Mouse (Mus musculus) liver, embryonic 16.5 days (tissue): ENCODE measurements around the gene Gm20696. TPM values are rescaled to one million over a fixed set of nuclear protein-coding genes. Genes with fewer than 3 reads are reported as not detected.
A peak's percentile ranks its signal among the peaks of the same experiment; 100 is the strongest.

Experiments
- ATAC-seq: fragments of 200-750 bp; cut with Nextera tagmentation; 2 replicates; pipeline ENCODE4 v1.8.0; 2017; ENCODE audit warnings: low read depth, mild to moderate bottlenecking, moderate number of reproducible peaks, moderate library complexity
- H3K27ac ChIP-seq: fragments of 300-500 bp; sonication (generic); 2 replicates; pipeline ENCODE4 v1.5.1; 2014; ENCODE audit warnings: mild to moderate bottlenecking, low read length
- H3K27me3 ChIP-seq: fragments of 300-500 bp; sonication (generic); 2 replicates; pipeline ENCODE4 v1.6.1; 2014; ENCODE audit warnings: low read depth, low read length, mixed read lengths; ENCODE audit not compliant: control insufficient read depth, insufficient read depth
- H3K36me3 ChIP-seq: fragments of 300-500 bp; sonication (generic); 2 replicates; pipeline ENCODE4 v1.6.1; 2014; ENCODE audit warnings: mild to moderate bottlenecking; ENCODE audit not compliant: control insufficient read depth, insufficient read depth
- H3K4me1 ChIP-seq: fragments of 300-500 bp; sonication (generic); 2 replicates; pipeline ENCODE4 v1.6.1; 2014; ENCODE audit warnings: low read depth, low read length, mixed read lengths; ENCODE audit not compliant: control insufficient read depth
- H3K4me2 ChIP-seq: fragments of 300-500 bp; sonication (generic); 2 replicates; pipeline ENCODE4 v1.6.1; 2014; ENCODE audit warnings: low read depth, low read length, mixed read lengths
- H3K4me3 ChIP-seq: fragments of 300-500 bp; sonication (generic); 2 replicates; pipeline ENCODE4 v1.5.1; 2014; ENCODE audit warnings: low read depth, mild to moderate bottlenecking, low read length
- H3K9ac ChIP-seq: fragments of 300-500 bp; sonication (generic); 2 replicates; pipeline ENCODE4 v1.6.1; 2014; ENCODE audit warnings: low read depth, low read length
- H3K9me3 ChIP-seq: fragments of 300-500 bp; sonication (generic); replicated peaks from 2 replicates; pipeline ENCODE4 v1.6.1; 2016; ENCODE audit warnings: low read length; ENCODE audit not compliant: control insufficient read depth
- WGBS: fragments of 180-500 bp; shearing (Covaris S2); extraction: QIAGEN DNeasy Blood & Tissue Kit; methylation state at CpG from one replicate; pipeline ENCODE4 v1.1.7; 2014; ENCODE audit not compliant: insufficient replicate concordance; 5-methylcytosine and 5-hydroxymethylcytosine counted together
- polyA plus RNA-seq: library from polyadenylated mRNA; unstranded; fragments of >200 nt; fragmentation: Nextera tagmentation; extraction: Ambion mirVana; gene quantifications from 2 replicates; pipeline ENCODE4 v1.2.1, GENCODE M21; 2015

Gm20696 gene
- polyA plus RNA-seq, 1 experiment from 2014 or later, result 0.35 TPM

DNA sequence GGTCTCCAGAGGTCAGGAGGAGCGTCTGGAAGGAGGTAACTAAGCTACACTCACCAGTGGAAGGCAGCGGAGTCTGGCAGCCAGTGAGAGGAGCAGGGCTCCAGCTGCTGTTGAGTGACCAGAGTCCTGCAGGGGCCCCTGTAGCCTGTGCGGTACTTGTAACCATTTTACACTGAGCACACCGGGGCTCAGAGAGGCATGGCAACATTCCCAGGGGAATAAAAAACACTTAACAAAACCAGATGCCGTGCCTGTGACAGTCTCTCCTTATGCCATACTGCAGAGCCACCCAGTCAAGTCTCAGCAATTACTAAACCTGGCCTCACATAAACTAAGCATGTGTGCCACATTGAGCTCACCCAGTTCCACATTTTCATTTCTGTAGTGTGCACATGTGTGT lies 12.3 kb downstream of the Gm20696 start:
- H3K4me3 ChIP-seq, result no peak overlapping the region

DNA sequence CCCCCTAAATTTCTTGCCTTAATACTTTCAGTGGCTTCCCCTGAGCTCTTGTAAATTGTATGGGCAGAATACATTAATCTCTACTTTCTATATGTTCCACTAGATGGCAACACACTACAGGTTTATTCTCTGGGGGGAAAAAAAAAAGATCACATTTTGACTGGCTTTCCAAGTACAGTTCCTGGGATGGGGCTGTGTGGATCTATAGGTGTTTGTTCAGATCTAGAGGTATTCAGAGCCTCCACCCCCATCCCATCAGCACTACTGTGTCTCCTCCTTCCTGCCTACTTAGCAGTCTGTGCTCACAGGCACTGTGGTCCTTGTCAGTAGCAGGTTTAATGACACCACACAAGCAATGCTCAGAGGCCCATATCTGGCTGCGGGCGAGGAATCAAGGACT lies 14.3 kb downstream of the Gm20696 start:
- WGBS, result 67% methylated on average over 2 of the region's 2 CpGs
- no peaks in the 10 kb centered on the region for H3K4me1 ChIP-seq
- no peak overlapping the region for H3K4me2 ChIP-seq
- no peak for ATAC-seq
- no peak overlapping the region for H3K27ac ChIP-seq
- no peaks in the 10 kb centered on the region for H3K27me3 ChIP-seq
- no peaks in the 10 kb centered on the region for H3K36me3 ChIP-seq
- H3K9ac ChIP-seq, result no peak overlapping the region
- no peaks in the 10 kb centered on the region for H3K9me3 ChIP-seq
- no peak overlapping the region for H3K4me3 ChIP-seq

More for the DNA sequence above, 12.3 kb downstream of the Gm20696 start:
- no peaks in the 10 kb centered on the region for H3K27me3 ChIP-seq
- no peak overlapping the region for H3K9ac ChIP-seq
- no peaks in the 10 kb centered on the region for H3K9me3 ChIP-seq
- H3K4me1 ChIP-seq, result no peaks in the 10 kb centered on the region
- no peak for ATAC-seq
- no peak overlapping the region for H3K4me2 ChIP-seq
- no peaks in the 10 kb centered on the region for H3K36me3 ChIP-seq
- 61% methylated on average over 5 of the region's 5 CpGs for WGBS
- H3K27ac ChIP-seq, result no peak overlapping the region

DNA sequence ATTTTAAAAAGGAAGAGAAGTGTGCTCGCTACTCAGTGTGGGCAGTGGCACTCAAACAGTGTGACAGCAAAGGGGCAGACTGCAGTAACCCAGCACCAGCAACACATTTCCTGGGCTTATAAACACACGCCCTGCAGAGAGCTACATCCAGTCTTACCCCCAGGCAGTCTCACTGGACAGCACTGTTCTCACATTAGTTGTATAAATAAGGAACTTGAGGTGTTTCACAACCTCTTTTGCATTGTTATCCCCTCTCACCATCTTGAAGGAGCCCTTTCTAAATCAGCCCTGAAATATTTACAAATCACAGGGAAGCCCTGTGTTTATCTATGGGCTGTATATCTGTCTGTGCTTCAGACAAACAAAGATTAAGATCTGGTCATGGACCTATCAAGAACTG lies 17.3 kb downstream of the Gm20696 start:
- Histone ChIP-seq H3K27me3 (no peaks in the 10 kb centered on the region), H3K9ac (no peak overlapping the region), H3K36me3 (no peaks in the 10 kb centered on the region), H3K4me2 (no peak overlapping the region), H3K4me1 (no peaks in the 10 kb centered on the region), H3K27ac (no peak overlapping the region), H3K9me3 (no peaks in the 10 kb centered on the region), H3K4me3 (no peak overlapping the region)
- ATAC-seq, result no peak
- 32% methylated on average over 2 of the region's 2 CpGs for WGBS

DNA sequence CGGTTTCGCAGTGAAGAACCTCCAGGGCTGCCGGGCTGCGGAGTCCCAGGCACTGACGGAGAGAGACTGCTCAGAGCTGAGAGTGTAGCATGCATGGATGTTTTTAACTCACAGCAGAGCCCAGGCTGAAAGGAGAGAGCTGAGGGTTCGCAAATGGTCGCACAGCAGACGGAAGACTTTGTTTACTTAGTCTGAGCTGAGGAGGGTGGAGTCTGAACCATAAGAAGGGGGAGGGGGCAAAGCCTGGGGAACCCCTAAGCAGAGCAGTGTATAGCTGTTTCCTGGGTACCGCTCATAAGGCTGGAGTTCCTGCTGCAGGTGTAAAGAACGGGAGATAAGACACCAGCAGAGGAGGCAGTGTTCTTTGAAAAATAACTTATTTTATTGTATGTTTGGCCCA lies 20.3 kb downstream of the Gm20696 start:
- H3K4me1 ChIP-seq, result no peaks in the 10 kb centered on the region
- no peak overlapping the region for H3K4me3 ChIP-seq
- H3K27me3 ChIP-seq, result no peaks in the 10 kb centered on the region
- H3K36me3 ChIP-seq, result no peaks in the 10 kb centered on the region
- 70% methylated on average over 10 of the region's 10 CpGs for WGBS
- no peak for ATAC-seq
- no peaks in the 10 kb centered on the region for H3K9me3 ChIP-seq
- no peak overlapping the region for H3K27ac ChIP-seq
- H3K4me2 ChIP-seq, result no peak overlapping the region
- no peak overlapping the region for H3K9ac ChIP-seq

- no peak overlapping the region for H3K4me3 ChIP-seq
- WGBS, result 57% methylated on average over 5 of the region's 5 CpGs
- H3K36me3 ChIP-seq, result no peaks in the 10 kb centered on the region
- no peak overlapping the region for H3K27ac ChIP-seq
- no peak overlapping the region for H3K9ac ChIP-seq
- H3K27me3 ChIP-seq, result no peaks in the 10 kb centered on the region
- no peaks in the 10 kb centered on the region for H3K4me1 ChIP-seq
- no peak overlapping the region for H3K4me2 ChIP-seq
- no peaks in the 10 kb centered on the region for H3K9me3 ChIP-seq
- no peak for ATAC-seq
Observed at GRCm38 (mm10) chr6:99644876-99645275, 21.7 kb downstream of the Gm20696 start.

- H3K9me3 ChIP-seq, result no peaks in the 10 kb centered on the region
- no peak overlapping the region for H3K4me2 ChIP-seq
- H3K4me3 ChIP-seq, result no peak overlapping the region
- H3K9ac ChIP-seq, result no peak overlapping the region
- ATAC-seq, result no peak
- WGBS, result 54% methylated on average over 5 of the region's 5 CpGs
- no peaks in the 10 kb centered on the region for H3K27me3 ChIP-seq
- no peak overlapping the region for H3K27ac ChIP-seq
- H3K4me1 ChIP-seq, result no peaks in the 10 kb centered on the region
- no peaks in the 10 kb centered on the region for H3K36me3 ChIP-seq
Observed at GRCm38 (mm10) chr6:99644386-99644785, 22.2 kb downstream of the Gm20696 start.

DNA sequence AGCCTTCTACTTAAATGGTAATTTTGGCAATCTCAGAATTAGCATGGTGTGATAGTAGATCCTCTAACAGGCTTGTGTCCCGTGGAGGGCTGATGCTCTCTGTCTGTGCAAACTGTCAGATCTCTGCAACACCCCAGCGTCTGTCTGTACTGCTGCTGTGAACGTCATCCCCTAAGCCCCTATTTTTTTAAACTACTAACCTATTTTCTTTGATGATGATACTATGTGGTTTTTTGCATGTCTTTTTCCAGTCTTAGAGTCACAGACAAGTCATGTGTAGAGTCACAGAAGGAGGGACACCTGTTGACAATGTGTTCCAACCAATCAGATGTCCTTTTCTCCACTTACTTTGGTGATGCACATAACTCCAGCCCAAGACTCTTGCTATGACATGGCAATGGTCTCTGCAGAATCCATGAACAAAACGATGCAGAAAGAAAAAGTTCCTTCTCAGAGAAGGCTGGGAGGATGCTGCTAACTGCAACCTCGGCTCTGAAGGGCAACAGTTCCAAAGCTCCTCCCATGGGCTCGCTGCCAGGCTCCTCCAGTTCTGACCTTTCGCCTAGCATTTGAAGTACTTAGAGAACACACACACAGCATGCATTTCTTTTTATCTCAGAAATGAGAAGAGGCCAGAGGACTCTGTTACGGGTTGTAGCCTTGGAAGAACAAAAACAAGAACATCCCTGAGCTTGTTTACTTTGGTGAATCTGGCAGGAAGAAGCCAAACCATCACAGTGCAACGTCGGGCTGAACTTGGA lies 23.0 kb downstream of the Gm20696 start:
- Histone ChIP-seq H3K27ac (no peak overlapping the region), H3K4me3 (no peak overlapping the region), H3K4me2 (no peak overlapping the region), H3K4me1 (no peaks in the 10 kb centered on the region), H3K36me3 (no peaks in the 10 kb centered on the region), H3K27me3 (no peaks in the 10 kb centered on the region), H3K9me3 (no peaks in the 10 kb centered on the region), H3K9ac (no peak overlapping the region)
- WGBS, result 44% methylated on average over 10 of the region's 10 CpGs
- ATAC-seq, result peak; percentile 67

GRCm38 (mm10) chr6:99637456-99637855 lies 29.1 kb downstream of the Gm20696 start:
- Histone ChIP-seq H3K4me2 (no peak overlapping the region), H3K9ac (no peak overlapping the region), H3K4me3 (no peak overlapping the region), H3K9me3 (no peaks in the 10 kb centered on the region), H3K27me3 (no peaks in the 10 kb centered on the region), H3K27ac (no peak overlapping the region), H3K36me3 (no peaks in the 10 kb centered on the region), H3K4me1 (peaks cover 6% of the 10 kb centered on the region)
- WGBS, result 45% methylated on average over 4 of the region's 4 CpGs
- ATAC-seq, result no peak

DNA sequence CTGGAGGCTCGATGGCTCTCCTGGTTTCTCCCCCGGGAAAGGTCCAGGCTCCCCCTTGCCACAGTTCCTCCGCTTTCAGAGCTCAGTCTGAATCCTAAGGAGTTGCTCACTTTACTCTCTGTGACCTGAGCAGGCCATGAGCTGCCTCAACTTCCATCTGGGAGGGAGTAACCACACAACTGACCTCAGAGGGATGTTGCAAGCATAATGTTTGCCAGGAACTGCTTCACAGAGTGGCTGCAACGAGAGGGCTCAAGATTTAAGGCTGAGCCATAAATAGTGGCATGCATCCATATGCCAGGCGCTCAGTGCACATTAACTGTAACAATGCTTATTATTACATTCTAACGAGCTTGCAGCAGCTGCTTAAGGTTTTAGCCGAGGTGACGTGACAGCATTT lies 29.8 kb downstream of the Gm20696 start:
- Histone ChIP-seq H3K4me1 (peaks cover 6% of the 10 kb centered on the region), H3K9me3 (no peaks in the 10 kb centered on the region), H3K27me3 (no peaks in the 10 kb centered on the region), H3K36me3 (no peaks in the 10 kb centered on the region), H3K4me2 (no peak overlapping the region), H3K9ac (no peak overlapping the region), H3K27ac (no peak overlapping the region), H3K4me3 (no peak overlapping the region)
- no peak for ATAC-seq
- WGBS, result 51% methylated on average over 8 of the region's 8 CpGs
